Mouse (Mus musculus) limb, embryonic 13.5 days (tissue): ENCODE measurements around the gene Fads2. TPM values are rescaled to one million over a fixed set of nuclear protein-coding genes. Genes with fewer than 3 reads are reported as not detected.
A peak's percentile ranks its signal among the peaks of the same experiment; 100 is the strongest.

Experiments used
- ATAC-seq: fragments of 200-750 bp; cut with Nextera tagmentation; 2 replicates; pipeline ENCODE4 v1.8.0; 2017; ENCODE audit warnings: low read depth, moderate number of reproducible peaks, moderate TSS enrichment; ENCODE audit not compliant: low FRiP score
- H3K27ac ChIP-seq: fragments of 300-500 bp; sonication (generic); 2 replicates; pipeline ENCODE4 v1.5.1; 2015; ENCODE audit warnings: inconsistent platforms, mild to moderate bottlenecking, moderate library complexity
- H3K27me3 ChIP-seq: fragments of 300-500 bp; sonication (generic); 2 replicates; pipeline ENCODE4 v1.6.1; 2015; ENCODE audit warnings: mild to moderate bottlenecking, inconsistent platforms
- H3K36me3 ChIP-seq: fragments of 300-500 bp; sonication (generic); 2 replicates; pipeline ENCODE4 v1.6.1; 2015; ENCODE audit warnings: inconsistent platforms, mild to moderate bottlenecking, moderate library complexity
- H3K4me1 ChIP-seq: fragments of 300-500 bp; sonication (generic); 2 replicates; pipeline ENCODE4 v1.6.1; 2015; ENCODE audit warnings: inconsistent platforms
- H3K4me2 ChIP-seq: fragments of 300-500 bp; sonication (generic); replicated peaks from 2 replicates; pipeline ENCODE4 v1.6.1; 2015; ENCODE audit warnings: inconsistent platforms, mild to moderate bottlenecking, moderate library complexity
- H3K4me3 ChIP-seq: fragments of 300-500 bp; sonication (generic); 2 replicates; pipeline ENCODE4 v1.5.1; 2015; ENCODE audit warnings: moderate library complexity, mild to moderate bottlenecking, inconsistent platforms
- H3K9ac ChIP-seq: fragments of 300-500 bp; sonication (generic); 2 replicates; pipeline ENCODE4 v1.6.1; 2015; ENCODE audit warnings: mild to moderate bottlenecking, inconsistent platforms
- H3K9me3 ChIP-seq: fragments of 300-500 bp; sonication (generic); 2 replicates; pipeline ENCODE4 v1.6.1; 2016; ENCODE audit warnings: inconsistent platforms
- WGBS: fragments of 180-500 bp; shearing (Covaris S2); methylation state at CpG from one replicate; pipeline ENCODE4 v1.1.7; 2015; 5-methylcytosine and 5-hydroxymethylcytosine counted together
- polyA plus RNA-seq: library from polyadenylated mRNA; unstranded; fragments of >200 nt; fragmentation: Nextera tagmentation; extraction: Ambion mirVana; gene quantifications from 2 replicates; pipeline ENCODE4 v1.2.1, GENCODE M21; 2015

Gene Fads2
- polyA plus RNA-seq, 1 experiment from 2014 or later = 93.2 TPM

DNA sequence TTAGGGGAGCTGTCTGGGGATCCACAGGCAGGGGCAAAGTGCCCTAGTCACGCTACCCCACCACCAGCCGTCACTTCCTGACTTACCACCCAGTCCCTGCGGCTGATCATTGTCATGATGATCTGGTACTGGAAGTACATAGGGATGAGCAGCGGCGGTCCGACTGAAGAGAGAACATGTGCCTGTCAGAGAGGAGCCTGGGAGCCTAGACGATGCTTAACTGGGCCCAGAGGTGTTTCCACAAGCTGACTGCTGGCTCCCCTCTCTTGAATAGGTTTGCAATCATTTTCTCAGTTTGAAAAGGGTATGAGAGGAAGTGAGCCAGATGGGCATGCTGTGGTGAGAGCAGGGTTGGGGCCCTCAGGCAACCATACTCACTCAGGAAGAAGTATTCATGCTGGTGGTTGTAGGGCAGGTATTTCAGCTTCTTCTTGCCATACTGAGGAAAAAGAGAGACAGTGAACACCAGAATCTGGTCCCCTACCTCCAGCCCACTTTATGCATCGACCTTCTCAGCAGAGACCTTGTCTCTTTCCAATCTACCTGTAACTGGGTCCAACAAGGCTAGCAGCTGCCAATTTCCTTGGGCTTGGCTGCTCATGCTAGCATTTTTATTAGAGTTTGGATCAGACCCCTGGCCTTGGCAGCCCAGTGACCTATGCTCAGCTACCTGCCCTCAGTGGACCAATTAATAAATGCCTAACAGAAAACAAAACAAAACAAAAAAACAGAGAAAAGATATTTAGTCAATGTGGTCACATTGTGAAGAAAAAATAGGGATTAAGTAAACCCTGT lies 31.2 kb downstream of the Fads2 start:
- H3K9ac ChIP-seq = no peak overlapping the region
- H3K4me1 ChIP-seq = no peaks in the 10 kb centered on the region
- H3K4me2 ChIP-seq = no peak overlapping the region
- no peaks in the 10 kb centered on the region for H3K9me3 ChIP-seq
- no peak for ATAC-seq
- 94% methylated on average over 8 of the region's 8 CpGs for WGBS
- H3K27ac ChIP-seq = no peak overlapping the region
- H3K4me3 ChIP-seq = no peak overlapping the region
- H3K36me3 ChIP-seq = peaks cover 99% of the 10 kb centered on the region
- no peaks in the 10 kb centered on the region for H3K27me3 ChIP-seq

DNA sequence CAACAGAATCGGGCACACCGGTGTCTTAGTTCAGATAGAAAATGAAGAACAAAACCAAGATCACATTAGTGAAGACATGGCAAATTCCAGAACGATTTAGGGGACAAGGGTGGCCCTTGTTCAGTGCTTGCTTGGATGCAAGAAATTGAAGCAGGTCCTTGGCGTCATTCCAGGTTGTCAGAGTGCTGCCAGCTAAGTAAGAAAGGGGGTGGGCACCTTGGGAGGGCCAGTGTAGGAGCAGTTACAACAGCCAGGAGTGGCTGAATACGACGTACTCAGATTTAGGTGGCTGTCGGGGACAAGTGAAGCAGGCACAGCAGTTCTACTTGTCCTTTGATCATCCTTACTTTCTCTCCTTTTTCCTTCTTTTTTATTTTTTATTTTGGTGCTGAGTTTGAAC lies 33.8 kb downstream of the Fads2 start:
- no peak overlapping the region for H3K27ac ChIP-seq
- no peak overlapping the region for H3K4me3 ChIP-seq
- H3K4me2 ChIP-seq = no peak overlapping the region
- H3K9ac ChIP-seq = no peak overlapping the region
- ATAC-seq = no peak
- no peaks in the 10 kb centered on the region for H3K27me3 ChIP-seq
- no peaks in the 10 kb centered on the region for H3K9me3 ChIP-seq
- H3K36me3 ChIP-seq = peaks cover 99% of the 10 kb centered on the region
- WGBS = 89% methylated on average over 7 of the region's 7 CpGs
- no peaks in the 10 kb centered on the region for H3K4me1 ChIP-seq

DNA sequence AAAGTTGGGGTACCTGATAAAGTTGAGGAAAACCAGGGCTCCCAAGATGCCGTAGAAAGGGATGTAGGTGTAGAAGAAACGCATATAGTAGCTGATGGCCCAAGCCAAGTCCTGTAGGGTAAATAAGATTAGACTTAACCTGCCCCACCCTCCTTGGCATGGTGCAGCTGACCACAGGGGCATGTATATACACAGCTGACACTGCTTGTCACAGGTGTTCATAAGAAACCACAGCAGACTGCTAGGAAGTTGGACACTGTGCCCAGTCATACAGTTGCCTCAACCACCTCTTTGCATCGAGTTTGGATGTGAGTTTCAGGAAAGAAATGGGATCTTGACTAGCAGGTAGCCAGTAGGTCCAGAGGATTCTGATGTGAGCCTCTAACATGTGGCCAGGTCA lies 35.0 kb downstream of the Fads2 start:
- no peak overlapping the region for H3K9ac ChIP-seq
- WGBS = 97% methylated on average over 3 of the region's 3 CpGs
- H3K4me2 ChIP-seq = no peak overlapping the region
- H3K27me3 ChIP-seq = no peaks in the 10 kb centered on the region
- no peak overlapping the region for H3K4me3 ChIP-seq
- no peak overlapping the region for H3K27ac ChIP-seq
- peaks cover 99% of the 10 kb centered on the region for H3K36me3 ChIP-seq
- no peaks in the 10 kb centered on the region for H3K9me3 ChIP-seq
- H3K4me1 ChIP-seq = no peaks in the 10 kb centered on the region
- ATAC-seq = no peak

DNA sequence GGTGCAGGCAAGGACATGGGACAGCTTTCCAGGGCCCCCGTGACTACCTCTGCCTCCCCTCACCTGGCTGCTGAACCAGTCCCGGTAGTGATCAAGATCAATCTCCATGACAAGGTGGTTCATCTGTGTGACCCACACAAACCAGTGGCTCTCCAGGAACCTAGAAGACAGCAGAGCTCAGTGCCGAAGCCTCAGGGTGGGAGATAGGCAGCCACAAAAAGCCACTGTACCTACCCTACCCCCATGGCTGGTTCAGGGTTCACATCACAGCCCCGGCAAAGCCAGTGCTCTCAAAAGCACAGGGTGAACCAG lies 35.4 kb downstream of the Fads2 start:
- peaks cover 99% of the 10 kb centered on the region for H3K36me3 ChIP-seq
- 92% methylated on average over 4 of the region's 4 CpGs for WGBS
- H3K9ac ChIP-seq = no peak overlapping the region
- H3K4me3 ChIP-seq = no peak overlapping the region
- H3K4me1 ChIP-seq = no peaks in the 10 kb centered on the region
- ATAC-seq = no peak
- no peaks in the 10 kb centered on the region for H3K9me3 ChIP-seq
- H3K27ac ChIP-seq = no peak overlapping the region
- no peaks in the 10 kb centered on the region for H3K27me3 ChIP-seq
- H3K4me2 ChIP-seq = no peak overlapping the region

DNA sequence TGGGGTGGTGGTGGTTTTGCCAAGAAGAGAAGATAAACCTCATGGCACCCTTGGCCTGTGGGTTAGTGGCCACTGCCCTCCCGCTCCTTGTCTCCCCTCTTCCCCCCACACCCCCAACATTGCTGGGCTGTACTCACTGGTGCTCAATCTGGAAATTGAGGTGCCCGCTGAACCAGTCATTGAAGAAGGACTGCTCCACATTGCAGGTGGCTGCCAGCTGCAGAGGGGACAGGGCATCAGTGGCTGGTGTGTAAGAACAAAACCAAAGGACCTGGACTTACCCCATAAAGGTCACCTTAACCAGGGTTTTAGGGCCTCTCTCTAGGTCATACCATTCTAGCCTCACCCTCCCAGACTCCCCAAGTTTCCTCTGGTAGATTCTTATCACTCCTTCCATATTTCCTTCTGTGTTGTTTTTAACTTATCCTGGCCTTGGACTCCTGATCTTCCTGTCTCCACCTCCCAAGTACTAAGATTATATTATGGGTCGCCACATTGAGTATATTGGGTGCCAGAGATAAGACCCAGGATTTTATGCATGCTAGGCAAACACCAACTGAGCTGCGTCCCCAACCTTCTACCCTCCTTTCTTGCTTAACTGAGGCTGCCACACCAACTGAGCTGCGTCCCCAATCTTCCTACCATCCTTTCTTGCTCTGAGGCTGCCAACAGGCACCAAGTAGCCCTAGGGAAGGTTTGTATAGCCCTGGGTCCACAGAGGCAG lies 35.9 kb downstream of the Fads2 start:
- Histone ChIP-seq H3K4me1 (peaks cover 4% of the 10 kb centered on the region; the same call in 1 of the 2 replicates), H3K4me3 (no peak overlapping the region), H3K36me3 (peaks cover 99% of the 10 kb centered on the region), H3K4me2 (no peak overlapping the region), H3K27ac (no peak overlapping the region), H3K9ac (no peak overlapping the region), H3K27me3 (no peaks in the 10 kb centered on the region), H3K9me3 (no peaks in the 10 kb centered on the region)
- no peak for ATAC-seq
- 88% methylated on average over 5 of the region's 5 CpGs for WGBS

DNA sequence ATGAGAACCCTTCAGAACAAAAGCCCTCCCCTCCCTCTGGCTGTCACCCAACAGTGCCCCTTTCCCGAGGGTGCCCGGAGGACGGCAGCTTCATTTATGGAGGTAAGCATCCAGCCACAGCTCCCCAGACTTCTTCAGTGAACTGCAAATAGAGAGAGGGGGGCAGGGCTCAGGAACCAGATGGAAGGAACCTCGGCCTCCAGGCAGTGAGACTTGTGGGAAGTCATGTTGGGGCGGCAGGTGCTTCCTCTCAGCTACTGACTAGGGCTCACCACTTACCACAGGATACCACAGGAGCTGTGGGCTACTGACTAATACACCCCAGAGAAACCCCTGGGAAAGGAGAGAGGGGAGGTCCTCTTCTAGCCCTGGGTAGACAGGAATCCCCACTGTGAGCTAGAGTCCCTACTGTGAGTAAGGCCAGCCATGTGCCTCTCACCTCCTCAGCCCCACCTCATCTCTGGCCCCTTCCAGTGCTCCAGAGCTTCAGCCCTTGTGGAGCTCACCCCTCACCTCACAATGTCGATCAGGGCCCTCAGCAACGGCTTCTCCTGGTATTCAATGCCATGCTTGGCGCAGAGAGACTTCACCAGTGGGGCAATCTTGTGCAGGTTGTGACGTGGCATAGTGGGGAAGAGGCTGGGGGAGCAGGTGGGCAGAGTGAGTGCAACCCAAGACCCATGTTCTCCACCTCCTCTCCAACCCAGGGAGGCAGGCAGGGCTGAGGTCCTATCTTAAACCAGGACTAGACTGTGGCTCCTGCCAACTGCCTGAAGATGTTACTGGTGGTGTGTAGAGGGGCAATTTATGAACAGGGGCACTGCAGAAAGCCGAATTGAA lies 37.2 kb downstream of the Fads2 start:
- Histone ChIP-seq H3K36me3 (peaks cover 87% of the 10 kb centered on the region), H3K4me1 (peaks cover 4% of the 10 kb centered on the region; the same call in 1 of the 2 replicates), H3K4me3 (no peak overlapping the region), H3K27ac (no peak overlapping the region), H3K27me3 (no peaks in the 10 kb centered on the region), H3K4me2 (no peak overlapping the region), H3K9me3 (no peaks in the 10 kb centered on the region), H3K9ac (no peak overlapping the region)
- no peak for ATAC-seq
- WGBS = 82% methylated on average over 10 of the region's 10 CpGs

DNA sequence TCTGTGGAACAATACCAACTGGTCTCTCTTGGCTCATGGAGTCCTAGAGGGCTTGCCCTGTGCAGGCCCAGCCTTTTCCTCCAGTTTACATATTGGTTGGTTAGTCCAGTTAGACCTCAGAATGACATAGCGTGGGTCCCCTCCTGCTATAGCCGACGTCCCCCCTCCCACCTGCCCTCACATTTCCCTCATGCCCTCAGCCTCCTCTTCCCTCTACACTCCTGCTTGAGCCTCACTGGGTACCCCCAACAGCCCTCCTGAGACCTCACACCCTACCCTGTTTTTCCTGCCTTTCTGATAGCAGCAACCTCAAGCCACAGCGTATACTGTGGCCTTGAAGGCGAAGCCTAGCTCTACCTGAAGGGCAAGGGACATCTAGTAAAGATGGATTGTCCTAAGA lies 38.7 kb downstream of the Fads2 start:
- WGBS = 94% methylated on average over 5 of the region's 5 CpGs
- Histone ChIP-seq H3K27ac (no peak overlapping the region), H3K36me3 (peaks cover 77% of the 10 kb centered on the region)

DNA sequence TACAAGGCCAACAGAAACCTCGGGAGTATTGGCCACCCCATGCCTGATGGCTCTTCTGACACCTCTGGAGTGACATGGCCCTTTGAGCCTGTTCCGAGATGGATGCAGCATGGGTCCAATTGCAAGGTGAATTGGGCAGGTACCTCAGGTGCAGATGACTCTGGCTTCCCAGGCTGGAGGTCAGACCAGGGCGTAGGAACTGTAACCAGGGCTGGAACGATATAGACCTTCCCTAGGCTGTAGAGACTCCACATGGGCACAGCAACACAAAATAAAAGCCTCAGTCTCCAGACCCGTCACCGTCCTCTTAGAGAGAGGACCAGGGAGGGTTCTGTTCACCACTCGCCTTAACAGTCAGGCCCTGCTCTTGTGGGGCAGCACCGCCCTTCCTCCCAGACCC lies 39.3 kb downstream of the Fads2 start:
- Histone ChIP-seq H3K36me3 (peaks cover 74% of the 10 kb centered on the region), H3K9me3 (no peaks in the 10 kb centered on the region), H3K4me2 (no peak overlapping the region), H3K9ac (no peak overlapping the region), H3K27me3 (no peaks in the 10 kb centered on the region), H3K4me1 (peaks cover 11% of the 10 kb centered on the region), H3K27ac (no peak overlapping the region), H3K4me3 (no peak overlapping the region)
- no peak for ATAC-seq
- 86% methylated on average over 8 of the region's 8 CpGs for WGBS

More for the DNA sequence above, 38.7 kb downstream of the Fads2 start:
- Histone ChIP-seq H3K4me2 (no peak overlapping the region), H3K9ac (no peak overlapping the region), H3K4me3 (no peak overlapping the region), H3K4me1 (peaks cover 5% of the 10 kb centered on the region), H3K27me3 (no peaks in the 10 kb centered on the region), H3K9me3 (no peaks in the 10 kb centered on the region)
- no peak for ATAC-seq

DNA sequence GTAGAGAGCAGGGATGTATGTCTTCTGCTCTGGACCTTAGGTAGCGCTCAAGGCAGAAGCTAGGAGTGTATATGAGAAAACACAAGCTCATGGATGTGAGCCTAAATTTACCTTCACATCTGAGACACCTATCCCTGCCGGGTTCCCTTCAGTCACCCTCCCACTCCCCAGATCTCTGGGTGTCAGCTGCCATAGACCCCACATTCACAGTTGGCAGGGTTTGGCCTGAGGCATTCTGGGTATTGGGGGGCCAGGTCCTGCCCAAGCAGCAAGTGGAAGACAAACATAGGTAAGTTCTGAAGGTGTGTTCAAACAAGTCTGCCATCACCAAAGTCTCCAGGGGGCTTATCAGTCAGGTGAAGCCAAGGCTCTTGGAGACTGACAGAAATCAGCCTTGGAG lies 39.9 kb downstream of the Fads2 start:
- no peak for ATAC-seq
- H3K4me2 ChIP-seq = no peak overlapping the region
- H3K36me3 ChIP-seq = peaks cover 73% of the 10 kb centered on the region
- H3K4me3 ChIP-seq = no peak overlapping the region
- WGBS = 95% methylated on average over 2 of the region's 2 CpGs
- H3K27ac ChIP-seq = no peak overlapping the region
- H3K4me1 ChIP-seq = peaks cover 11% of the 10 kb centered on the region
- H3K27me3 ChIP-seq = no peaks in the 10 kb centered on the region
- no peak overlapping the region for H3K9ac ChIP-seq
- no peaks in the 10 kb centered on the region for H3K9me3 ChIP-seq

DNA sequence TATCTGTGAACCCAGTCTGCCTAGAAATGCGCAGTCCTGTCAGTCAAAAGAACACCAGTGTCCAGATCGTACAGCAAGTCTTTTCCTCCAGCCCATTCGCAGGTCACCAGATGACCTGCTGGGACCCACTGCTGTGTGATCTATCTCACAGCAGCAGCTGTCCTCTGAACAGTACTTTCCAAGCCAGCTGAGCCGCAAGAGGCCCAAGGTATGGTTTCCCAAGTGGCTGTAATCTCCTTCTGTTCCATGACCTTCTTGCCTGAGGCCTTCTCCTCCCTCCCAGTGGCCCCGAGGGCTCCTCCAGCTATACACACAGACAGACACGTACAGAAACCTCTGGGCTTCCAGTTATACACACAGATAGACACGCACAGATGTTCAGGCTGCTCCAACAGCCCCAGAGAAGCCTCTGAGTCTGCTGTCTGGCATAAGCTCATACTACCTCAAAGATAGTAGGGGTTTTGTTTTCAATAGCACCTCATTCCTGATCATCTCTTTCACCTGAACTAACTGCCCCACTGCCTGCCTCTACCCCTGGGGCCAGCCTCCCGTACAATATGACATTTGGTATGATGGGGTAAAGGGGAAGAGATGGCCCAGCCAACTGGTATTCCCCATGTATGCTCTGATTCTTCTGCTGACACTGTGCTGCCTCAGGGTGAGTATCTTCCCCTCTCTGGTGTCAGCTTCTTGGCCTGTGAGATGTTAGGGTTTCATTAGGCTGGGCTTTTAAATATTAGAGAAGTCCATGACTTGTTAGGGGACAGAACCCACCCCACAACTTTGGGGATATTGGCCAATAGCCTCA lies 40.6 kb downstream of the Fads2 start:
- Histone ChIP-seq H3K4me3 (no peak overlapping the region), H3K9ac (no peak overlapping the region), H3K36me3 (peaks cover 73% of the 10 kb centered on the region), H3K4me1 (peaks cover 11% of the 10 kb centered on the region), H3K9me3 (no peaks in the 10 kb centered on the region), H3K4me2 (no peak overlapping the region), H3K27ac (no peak overlapping the region), H3K27me3 (no peaks in the 10 kb centered on the region)
- no peak for ATAC-seq
- 62% methylated on average over 8 of the region's 8 CpGs for WGBS

DNA sequence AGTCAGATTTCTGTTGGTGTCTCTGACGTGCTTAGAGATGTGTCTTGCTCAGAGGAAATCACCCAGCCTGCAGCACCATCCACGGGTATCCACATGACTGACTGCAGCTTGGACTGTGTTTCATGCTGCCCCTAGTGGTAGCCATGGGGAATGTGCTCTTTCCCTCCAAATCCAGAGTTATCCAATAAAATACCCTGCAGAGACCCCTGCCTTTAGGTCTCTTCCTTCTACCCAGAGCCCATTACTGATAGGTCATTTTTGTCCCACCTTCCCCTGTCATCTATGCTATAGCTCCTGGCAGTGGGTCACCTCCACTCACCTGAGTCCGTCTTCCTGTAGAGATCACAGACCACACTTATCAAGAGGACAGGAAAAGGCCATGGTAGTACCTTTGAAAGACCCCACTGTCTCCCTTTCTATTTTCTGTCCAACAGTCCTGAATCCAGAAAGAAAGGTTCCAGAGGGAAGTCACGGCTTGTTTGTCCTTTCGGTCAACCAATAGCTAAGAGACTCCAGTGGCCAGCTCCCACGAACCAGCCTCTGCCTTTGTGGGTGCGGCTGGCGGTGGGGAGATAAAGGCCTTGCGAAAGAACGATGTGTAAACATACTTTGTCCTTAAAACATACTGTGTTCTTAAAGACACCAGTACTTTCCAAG lies 41.5 kb downstream of the Fads2 start:
- Histone ChIP-seq H3K27ac (no peak overlapping the region), H3K9ac (no peak overlapping the region), H3K4me1 (peaks cover 11% of the 10 kb centered on the region), H3K36me3 (peaks cover 72% of the 10 kb centered on the region), H3K27me3 (no peaks in the 10 kb centered on the region), H3K4me3 (no peak overlapping the region), H3K4me2 (no peak overlapping the region), H3K9me3 (no peaks in the 10 kb centered on the region)
- 60% methylated on average over 10 of the region's 10 CpGs for WGBS
- ATAC-seq = peak; percentile 42; the same call in 1 of the 2 replicates
